Mouse (Mus musculus) regulatory T cell (primary cell): ENCODE data around the gene Kcnab3.

Experiments used
- in situ Hi-C: fragments of 300-600 bp; cut with MboI, MseI; formaldehyde crosslinking; loops from one replicate; pipeline ENCODE4 v1.15.1; 2025; ENCODE audit warnings: high pct_unique_total_duplicates

Kcnab3 gene

DNA sequence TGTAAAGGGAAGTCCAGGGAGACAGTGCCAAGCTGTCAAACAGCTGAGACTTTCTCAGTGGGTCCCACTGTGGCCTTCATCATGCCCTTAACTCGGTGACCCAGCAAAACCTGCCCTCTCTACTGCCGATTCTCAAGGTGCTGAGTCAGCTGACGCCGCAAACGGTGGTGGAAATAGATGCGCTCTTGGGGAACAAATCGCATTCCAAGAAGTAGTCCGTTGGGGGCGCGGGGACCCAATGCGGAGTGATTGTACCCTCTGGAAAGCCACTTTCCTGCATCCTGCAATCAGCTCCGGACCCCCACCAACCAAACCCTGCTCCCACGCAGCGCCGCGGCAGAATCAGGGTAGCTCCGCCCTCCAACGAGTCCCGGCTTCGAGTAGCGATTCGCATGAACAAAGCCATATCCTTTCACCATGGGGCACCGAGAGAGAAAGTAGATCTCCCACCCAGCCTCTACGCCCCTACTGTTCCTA lies 5.9 kb downstream of the Kcnab3 start:
- in situ Hi-C loops: loop anchor here (5.0 kb wide), 1 partner anchor 55 kb away; no protein-coding TSS in a partner anchor

DNA sequence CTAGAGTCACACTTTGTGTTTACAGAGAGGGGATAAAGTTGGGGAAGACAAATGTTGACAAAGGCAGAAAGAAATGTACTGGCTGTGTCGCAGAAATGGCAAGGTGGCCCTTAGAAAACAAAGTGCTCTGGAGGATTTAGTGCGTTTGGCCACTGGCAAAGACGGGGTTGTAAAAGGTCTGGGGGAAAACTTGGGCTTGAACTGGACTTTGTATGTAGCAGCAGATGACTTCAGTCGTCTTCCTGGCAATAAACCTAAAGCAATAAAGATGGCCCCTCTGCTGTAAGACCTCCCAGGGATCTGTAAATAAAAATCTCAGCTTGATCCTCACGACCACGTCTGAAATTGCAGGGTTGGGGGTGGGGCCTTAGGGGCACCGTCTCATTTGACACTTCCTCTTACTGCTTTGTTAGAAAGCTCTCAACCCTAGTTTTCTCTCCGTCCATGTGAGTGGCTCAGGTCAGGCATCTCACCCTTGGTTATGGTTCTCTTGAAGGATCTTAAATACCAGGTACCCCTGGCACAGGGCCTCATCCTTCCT lies 6.7 kb downstream of the Kcnab3 start:
- in situ Hi-C loops: loop anchor here (5.0 kb wide), 1 partner anchor 55 kb away; no protein-coding TSS in a partner anchor

DNA sequence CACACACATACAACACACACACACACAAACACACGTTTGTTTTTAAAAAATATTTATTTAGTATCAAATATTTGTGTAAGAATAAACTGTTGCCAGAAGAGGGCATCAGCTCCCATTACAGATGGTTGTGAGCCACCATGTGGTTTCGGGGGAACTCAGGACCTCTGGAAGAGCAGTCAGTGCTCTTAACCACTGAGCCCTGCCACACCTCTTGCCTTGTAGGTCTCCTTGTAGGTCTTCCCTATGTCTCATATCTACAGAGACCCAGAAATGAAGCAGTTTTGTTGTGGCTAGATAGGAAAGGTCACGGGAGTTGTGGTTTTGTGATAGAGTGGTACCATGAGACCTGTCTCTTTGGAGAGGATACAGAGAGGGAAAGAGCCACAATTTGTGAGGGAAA lies 7.9 kb downstream of the Kcnab3 start:
- in situ Hi-C loops: loop anchor here (5.0 kb wide), 1 partner anchor 53 kb away; no protein-coding TSS in a partner anchor

DNA sequence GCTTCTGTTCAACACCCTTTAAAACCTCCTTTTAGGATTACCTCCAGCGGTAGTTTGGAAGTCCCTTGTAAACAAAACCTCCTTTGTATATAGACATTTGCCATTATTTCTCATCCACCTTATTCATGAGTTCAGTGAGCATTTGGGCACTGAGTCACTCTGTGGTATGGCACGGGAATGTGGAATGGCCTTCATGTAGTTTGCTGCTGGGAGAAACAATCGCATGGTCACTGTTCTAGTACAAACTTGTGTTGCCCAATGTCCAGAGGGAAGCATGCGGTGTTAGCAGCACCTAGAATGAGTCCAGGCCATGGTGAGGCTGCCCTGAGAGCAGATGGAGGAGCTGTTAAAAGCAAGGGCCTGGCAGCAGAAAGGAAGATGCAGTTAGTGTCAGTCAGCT lies 8.7 kb downstream of the Kcnab3 start:
- in situ Hi-C loops: loop anchor here (5.0 kb wide), 1 partner anchor 53 kb away; no protein-coding TSS in a partner anchor

DNA sequence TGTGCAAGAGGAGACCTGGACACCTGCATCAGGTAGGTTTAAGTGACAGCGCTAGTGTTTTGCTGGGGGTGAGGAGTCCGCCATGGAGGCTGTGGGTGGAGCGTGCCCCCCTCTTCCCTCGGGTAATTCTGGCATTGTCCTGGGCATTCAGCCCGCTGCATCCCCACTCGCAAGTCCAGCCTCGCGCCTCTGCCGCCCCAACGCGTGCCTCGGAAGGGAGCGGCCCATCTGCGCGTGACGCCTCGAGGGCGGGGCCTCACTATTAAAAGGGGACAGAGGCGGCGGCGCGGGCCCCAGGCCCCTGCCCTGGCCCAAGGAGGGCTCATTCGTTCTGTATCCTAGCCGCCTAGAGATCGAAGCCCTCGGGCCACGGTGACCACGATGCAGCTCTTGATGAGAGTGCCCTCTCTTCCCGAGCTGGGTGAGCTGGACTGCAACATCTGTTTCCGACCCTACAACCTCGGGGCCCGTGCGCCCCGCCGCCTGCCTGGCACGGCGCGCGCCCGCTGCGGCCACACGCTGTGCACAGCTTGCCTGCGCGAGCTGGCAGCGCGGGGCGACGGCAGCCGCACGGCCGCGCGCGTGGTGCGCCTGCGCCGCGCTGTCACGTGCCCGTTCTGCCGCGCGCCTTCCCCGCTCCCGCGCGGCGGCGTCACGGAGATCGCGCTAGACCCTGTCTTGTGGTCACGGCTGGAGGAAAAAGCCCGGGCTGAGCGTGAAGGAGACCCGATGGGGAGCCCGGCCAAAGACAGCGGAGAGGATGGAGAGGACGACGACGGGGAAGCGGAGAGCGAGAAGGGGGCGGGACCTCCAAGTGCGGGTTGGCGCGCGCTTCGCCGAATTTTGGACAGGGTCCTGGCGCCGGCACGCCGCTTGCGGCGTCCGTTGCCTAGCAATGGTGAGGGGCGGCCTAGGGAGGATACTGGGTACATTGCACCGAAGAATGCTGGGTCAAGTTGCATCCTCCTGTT lies 14.4 kb downstream of the Kcnab3 start, which contains the start of gene Rnf227:
Rnf227 (plus strand) TSS at position 301 of the 971 bp plus-strand sequence.
- in situ Hi-C loops: no loop called here

DNA sequence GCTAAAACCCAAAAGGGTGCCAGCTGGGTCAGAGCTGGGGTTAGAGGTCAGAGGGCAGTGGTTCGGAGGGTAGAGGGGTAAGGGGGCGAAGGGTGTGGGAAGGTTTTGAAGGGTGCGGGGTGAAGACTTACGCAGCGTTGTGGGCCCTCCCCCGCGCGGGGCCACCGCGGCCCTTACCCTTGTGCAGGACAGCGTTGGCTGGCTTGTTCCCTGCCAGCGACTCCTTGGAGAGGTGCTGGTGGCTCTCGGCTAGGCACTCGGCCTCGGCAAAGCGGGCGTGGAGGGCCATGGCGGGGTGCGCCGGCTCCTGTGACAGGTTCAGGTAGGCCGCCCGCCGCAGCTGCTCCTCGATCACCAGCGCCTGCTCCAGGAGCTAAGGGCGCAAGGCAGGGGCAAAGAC lies 20.4 kb downstream of the Kcnab3 start:
- in situ Hi-C loops: no loop called here

DNA sequence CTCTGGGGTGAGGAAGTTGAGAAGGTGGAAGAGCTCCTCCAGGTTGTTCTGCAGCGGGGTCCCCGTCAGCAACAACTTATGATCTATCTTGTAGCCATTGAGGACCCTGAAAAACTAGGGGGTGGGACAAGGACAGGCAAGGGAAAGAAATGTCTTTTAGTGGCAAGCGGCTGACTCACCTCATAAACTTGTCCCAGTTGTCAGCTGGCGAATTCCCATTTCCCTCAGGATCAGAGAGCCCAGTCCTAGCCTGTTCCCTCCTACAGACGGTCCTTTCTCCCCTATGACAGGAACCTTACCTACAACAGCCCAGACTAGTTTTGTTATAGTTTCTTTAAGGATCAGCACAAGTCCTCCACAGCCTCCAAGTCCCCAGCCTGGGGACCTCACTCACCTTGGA lies 30.5 kb downstream of the Kcnab3 start:
- in situ Hi-C loops: no loop called here

DNA sequence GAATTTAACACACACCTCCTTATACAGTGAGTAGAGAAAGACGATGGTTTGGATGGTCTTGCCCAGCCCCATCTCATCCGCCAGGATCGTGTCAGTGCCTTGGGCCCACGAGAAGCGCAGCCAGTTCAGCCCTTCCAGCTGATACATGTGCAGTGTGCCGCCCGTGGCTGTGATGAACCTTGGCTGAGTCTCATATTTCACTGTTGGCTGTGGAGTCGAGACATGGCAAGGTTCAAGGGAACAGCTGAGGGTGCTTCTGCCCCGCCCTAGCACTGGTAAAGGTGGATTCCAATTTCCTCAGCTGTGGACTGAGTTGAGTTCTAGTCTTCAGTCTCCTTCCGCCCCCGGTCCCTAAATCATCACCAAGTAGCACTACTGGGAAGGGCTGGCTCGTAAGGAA lies 31.6 kb downstream of the Kcnab3 start:
- in situ Hi-C loops: no loop called here

DNA sequence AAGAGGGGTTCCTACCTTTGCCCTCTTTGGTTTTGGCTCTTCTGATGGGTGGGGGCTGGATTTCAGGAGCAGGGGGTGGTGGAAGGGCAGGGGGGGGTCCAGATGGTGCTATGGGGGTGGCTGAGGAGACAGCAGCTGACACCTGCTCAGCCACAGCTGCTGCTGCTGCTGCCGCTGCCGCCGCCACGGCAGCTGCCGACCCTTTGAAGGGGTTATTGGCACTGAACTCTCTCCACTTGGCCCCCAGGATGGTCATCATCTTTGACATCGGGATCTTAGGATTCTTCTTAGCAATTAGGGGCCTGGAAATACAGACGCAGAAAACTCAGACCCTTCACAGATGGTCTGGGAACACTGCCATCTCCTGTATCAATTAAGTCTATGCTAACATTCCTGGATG lies 36.0 kb downstream of the Kcnab3 start:
- in situ Hi-C loops: no loop called here

DNA sequence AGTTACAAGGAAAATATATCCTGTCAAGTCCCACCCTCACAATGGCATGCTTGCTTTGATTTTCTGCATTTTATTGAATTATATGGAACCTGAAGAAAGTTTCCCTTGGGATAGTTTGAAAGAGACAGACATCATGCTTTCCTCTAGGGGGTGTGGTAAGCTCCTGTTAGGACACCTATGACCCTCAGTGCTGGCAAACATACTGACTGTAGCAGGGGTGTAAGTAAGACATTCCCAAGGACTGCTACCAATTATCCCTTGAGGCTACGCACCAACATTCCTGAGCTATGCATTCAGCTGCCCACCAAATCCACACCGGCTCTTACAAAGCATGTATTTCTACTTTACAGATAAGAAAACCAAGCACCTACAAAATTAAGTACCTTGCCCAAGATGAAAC lies 36.4 kb downstream of the Kcnab3 start:
- in situ Hi-C loops: no loop called here

DNA sequence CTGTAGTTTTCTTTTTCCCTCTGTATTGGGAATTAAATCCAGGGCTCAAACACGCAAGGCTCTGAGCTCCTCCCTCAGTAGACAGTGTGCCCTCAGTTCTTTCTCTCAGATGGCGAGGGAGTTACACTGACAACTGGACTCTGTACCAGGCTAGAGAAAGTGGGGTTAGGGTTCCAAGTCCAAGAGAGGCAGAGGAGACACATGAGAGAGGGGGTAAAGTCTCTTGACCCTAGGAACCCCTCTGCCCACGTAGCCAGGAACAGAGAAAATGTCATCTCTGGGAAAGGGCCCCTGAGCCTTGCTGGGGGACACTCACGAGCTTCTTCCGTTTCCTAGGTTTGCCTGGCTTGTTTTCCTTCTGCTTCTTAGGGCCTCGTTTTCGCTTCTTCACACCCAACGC lies 38.3 kb downstream of the Kcnab3 start:
- in situ Hi-C loops: no loop called here

DNA sequence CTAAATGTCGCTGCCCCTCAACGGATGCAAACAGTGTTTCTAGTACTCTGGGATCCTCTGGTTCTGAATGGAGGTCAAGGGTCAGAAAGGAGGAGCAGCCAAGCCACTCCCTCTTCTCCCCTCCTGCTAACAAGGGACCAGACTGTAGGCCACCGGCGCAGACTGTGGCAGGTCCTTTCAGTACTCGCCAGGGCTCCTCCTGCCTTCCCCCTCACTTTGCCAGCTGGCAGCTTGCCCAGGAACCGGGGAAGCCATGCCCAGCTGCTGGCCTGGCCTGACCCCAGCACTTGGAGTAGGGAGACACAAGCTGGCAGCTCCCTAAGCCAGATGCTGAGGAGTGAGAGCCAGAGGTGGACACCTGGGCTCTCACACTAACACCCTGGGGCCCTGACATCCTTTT lies 38.9 kb downstream of the Kcnab3 start:
- in situ Hi-C loops: no loop called here

DNA sequence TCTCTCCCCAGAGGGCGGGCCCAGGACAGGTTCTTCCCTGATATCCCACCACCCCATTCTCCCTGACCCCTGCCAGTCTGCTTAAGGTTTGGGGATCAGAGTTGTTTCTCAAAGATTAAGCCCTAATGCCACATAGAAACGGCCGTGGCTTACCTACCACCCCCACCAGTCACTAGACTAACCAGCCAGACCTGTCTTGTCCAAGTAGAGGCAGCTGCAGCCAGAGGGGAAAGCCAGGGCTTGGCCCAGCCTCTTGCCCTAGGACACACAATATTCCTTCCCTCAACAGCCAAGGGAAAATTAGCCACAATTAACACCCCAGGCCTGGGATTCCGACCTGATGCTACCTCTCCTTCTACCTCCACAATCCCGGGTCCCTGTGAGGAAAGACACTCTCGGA lies 39.7 kb downstream of the Kcnab3 start:
- in situ Hi-C loops: no loop called here

DNA sequence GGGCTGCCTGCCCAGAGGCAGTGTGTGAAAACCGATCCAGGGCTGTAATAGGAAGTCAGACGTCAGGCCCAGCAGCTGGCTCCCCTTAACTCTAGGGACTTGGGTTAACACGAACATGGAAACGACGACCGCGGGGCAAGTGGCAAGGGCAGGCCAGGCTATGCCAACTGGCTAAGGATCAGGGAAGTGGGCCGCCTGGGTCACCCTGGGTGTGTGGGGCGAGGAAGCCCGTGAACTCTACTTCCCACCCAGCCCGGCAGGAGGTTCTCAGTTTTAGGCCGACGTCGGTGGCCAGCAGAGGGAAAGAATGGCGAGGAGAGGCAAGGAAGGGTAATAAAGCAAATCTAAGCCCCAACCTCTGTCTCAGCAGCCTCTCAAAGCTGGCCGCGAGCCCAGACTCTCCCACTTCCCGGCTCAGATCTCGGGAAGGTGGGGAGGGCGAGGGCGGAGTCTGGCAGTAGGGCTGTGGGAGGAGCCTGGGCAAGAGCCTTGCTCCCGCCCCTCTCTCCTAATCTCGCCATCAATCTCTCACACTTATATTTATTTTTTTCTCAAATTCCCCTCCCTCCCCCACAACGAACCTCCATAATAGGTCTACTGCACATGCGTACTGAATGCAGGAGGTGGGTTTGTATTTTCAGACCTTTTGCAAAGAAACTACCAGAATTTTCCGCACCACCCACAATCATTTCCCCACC lies 40.2 kb downstream of the Kcnab3 start:
- in situ Hi-C loops: no loop called here

DNA sequence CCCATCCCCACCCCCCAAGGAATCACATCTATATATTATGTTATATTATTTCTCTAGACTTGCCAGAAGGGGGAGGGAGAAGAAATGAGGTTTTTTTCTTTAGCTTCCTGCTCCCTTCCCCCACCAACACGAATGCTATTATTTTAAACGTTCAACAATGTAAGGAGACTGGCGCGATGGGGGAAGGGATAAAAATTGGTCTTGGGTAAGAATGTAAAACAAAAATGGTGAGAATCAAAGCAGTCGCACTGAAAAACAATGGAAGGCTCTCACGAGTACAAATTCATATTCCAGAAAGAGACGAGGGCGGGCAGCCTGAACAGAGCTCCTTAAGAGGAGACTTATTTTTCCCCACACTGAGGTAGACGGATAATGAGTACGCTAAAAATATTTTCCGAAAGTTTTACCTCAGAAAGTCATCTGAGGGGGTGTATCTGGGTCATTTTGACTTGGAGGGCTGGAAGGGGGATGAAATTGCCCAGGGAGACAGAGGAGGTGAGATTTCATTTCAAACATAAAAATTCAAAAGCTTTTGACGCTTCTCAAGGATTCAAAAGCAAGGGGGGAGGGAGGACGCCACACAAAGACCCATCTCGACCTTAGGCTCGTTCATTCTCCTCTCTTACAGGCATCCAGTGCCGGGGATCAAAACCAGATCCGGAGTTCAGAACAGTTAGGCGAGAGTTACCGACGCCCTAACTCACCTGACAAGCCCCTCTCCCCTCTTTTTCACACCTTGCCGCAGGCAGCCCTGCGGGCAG lies 41.0 kb downstream of the Kcnab3 start:
- in situ Hi-C loops: no loop called here

DNA sequence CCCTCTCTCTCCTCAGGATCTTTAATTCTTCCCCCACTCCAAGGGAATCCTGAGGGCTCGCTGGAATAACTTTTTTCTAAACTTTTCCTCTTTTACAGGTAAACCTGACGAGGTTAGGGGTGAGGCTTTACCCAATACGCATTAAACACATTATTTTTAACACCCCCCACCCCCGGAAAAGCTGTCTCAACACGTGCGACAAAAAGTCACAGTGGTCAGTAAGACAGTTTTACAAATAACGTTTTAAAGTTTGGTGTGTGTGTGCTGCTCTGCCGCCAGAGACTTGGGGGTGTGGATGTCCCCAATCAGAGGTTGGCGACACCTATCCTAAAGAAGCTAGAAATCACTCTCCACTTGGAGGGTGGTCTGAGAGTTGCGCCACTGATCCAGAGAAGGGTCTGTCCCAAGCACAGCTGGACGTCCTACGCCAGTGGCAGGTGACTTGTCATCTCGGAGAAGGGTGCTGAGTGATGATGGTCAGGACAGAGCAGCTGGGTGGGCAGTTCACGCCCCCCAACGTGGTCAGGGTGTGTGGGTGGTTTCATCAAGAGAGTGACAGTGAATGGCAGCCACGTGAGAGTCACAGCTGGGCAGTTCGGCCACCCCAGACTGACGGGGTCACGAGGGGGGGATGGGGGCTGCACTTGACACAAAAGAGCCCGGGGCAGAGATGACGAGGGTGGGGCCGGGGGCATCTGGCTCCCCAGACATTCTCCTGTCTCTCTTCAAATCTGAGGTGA lies 41.7 kb downstream of the Kcnab3 start:
- in situ Hi-C loops: no loop called here

DNA sequence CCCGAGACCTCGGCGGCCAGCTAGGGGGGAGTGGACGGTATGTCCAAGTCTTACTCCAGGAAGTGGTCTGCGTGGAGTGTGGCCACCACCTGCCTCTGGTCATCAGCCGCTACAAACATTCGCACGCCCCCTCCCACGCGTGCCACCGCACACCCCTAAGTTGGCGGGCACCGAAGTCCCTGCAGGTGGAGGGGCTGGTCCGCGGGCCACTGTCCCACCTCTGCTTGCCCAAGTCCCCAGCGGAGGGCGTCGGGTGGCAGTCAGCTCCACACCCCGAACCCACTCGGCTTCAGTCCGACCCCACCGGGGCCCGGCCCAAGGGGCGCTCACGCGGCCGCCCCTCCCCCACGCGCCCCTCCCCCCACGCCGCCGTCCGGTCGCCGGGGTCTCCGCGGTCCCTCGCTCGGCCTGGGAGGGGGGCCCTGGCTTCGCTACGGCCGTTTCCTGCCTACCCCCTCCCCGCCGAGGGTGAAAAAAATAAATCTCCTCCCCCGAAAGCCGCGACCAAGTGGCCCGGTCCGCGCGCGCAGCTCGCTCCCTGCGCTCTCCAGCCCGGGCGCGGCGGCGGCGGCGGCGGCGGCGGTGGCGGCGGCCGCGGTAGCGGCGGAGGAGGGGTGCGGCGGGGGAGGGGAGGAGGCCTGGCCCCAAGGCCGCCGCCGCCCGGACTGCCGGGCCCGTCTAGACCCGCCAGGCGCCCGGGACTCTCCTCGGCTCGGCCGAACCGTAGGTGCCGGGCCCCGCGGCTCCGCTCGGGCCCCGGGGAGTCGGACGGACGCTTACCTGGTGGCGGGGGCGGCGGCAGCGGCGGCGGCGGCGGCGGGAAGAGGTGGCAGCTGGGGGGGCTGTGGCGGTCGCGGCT lies 42.5 kb downstream of the Kcnab3 start:
- in situ Hi-C loops: no loop called here

DNA sequence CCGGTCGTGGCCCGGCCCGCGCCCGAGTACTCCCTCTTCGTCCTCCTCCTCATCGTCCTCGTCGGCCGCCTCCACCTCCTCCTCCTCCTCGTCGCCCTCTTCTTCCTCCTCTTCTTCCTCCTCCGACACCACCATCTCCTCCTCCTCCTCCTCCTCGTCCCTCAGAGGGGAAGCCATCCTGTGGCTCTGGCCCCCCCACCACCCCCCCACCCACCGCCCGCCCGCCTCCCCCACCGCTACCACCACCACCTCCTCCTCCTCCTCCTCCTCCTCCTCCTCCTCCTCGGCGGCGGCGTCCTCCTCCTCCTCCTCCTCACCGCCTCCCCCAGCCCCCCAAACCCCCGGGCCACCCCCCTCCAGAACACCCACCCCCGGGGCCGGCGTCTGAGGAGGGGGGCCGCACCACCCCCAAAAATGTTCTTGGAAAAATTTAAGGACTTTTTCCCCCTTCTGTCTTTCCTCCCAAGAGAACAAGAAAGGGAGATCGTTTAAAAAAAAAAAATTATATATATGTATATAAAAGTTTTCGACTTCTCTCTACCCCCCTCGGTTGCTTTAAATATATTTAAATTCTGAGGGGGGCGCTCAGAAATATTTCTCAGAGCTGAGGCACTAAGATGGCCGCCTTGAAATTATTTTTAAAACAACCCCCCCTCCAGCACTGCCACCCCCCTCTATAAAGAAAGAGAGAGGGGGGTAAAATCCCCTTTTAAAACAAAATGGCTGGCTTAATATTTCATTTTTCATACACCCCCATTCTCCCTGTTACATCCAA lies 43.3 kb downstream of the Kcnab3 start, which contains the start of gene Chd3:
Chd3 (minus strand) TSS at position 192 of the 775 bp plus-strand sequence.
- in situ Hi-C loops: no loop called here
